Mouse (Mus musculus): ENCODE measurements around the gene Arhgef28. TPM values are rescaled to one million over a fixed set of nuclear protein-coding genes. Genes with fewer than 3 reads are reported as not detected.

Gene Arhgef28
- total and polyA plus RNA-seq, 2 experiments from 2014 or later: 21.9 to 28.4 TPM

GRCm38 (mm10) chr13:98132951-98133350, 73.3 kb downstream of the Arhgef28 start:
- Histone ChIP-seq H3K36me3 (ENCODE audit: insufficient read depth, low read length) (no peaks in the 10 kb centered on the region), H3K4me2 (ENCODE audit: low read depth, low read length) (no peak overlapping the region), H3K27ac (no peak overlapping the region), H3K9me3 (ENCODE audit: low read length) (no peaks in the 10 kb centered on the region), H3K27me3 (ENCODE audit: insufficient read depth, low read length) (no peaks in the 10 kb centered on the region), H3K9ac (replicated peaks; ENCODE audit: low read length) (no peak overlapping the region), H3K4me1 (ENCODE audit: insufficient read depth, low read length) (no peaks in the 10 kb centered on the region; the same call in 1 of the 2 replicates), H3K4me3 (ENCODE audit: low read length) (no peak overlapping the region)
- TF ChIP-seq CTCF (IDR thresholded peaks at IDR 0.05; ENCODE audit: low read depth): no peak
- DNase-seq (ENCODE audit: low spot score) (no peak), ATAC-seq (no peak)
- 85% methylated on average over 5 of the region's 5 CpGs for WGBS

DNA sequence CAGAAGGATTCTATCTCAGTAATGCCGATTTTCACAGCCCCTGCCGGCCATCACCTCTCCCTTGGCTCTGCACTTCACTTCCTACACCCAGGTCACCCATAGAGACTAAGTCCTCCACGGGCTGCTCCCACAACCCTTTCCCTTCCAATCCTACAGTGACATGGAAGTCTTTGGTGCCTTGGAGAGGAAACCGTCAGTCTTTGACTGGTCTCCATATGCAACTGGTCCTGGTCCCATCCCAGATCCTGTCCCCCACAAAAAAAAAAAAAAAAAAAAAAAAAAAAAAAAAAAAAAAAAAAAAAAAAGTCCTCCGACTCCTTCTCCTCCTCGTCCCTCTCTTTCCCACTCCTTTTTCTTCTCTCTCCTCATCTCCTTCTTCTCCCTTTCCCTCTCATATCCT, 74.0 kb downstream of the Arhgef28 start:
- no peaks in the 10 kb centered on the region for H3K27me3 ChIP-seq (ENCODE audit: insufficient read depth, low read length)
- no peak overlapping the region for H3K4me3 ChIP-seq (ENCODE audit: low read length)
- DNase-seq (ENCODE audit: low spot score): no peak
- no peak for ATAC-seq
- WGBS: 71% methylated on average over 6 of the region's 6 CpGs
- no peaks in the 10 kb centered on the region; the same call in 1 of the 2 replicates for H3K4me1 ChIP-seq (ENCODE audit: insufficient read depth, low read length)
- no peak overlapping the region for H3K9ac ChIP-seq (replicated peaks; ENCODE audit: low read length)
- H3K27ac ChIP-seq: no peak overlapping the region
- H3K36me3 ChIP-seq (ENCODE audit: insufficient read depth, low read length): no peaks in the 10 kb centered on the region
- H3K9me3 ChIP-seq (ENCODE audit: low read length): no peaks in the 10 kb centered on the region
- TF ChIP-seq CTCF (IDR thresholded peaks at IDR 0.05; ENCODE audit: low read depth): no peak
- no peak overlapping the region for H3K4me2 ChIP-seq (ENCODE audit: low read depth, low read length)

- TF ChIP-seq CTCF (IDR thresholded peaks at IDR 0.05; ENCODE audit: low read depth): no peak
- Histone ChIP-seq H3K27ac (no peak overlapping the region), H3K36me3 (ENCODE audit: insufficient read depth, low read length) (no peaks in the 10 kb centered on the region), H3K4me3 (ENCODE audit: low read length) (no peak overlapping the region), H3K4me2 (ENCODE audit: low read depth, low read length) (no peak overlapping the region), H3K9me3 (ENCODE audit: low read length) (no peaks in the 10 kb centered on the region), H3K4me1 (ENCODE audit: insufficient read depth, low read length) (no peaks in the 10 kb centered on the region), H3K9ac (replicated peaks; ENCODE audit: low read length) (no peak overlapping the region), H3K27me3 (ENCODE audit: insufficient read depth, low read length) (no peaks in the 10 kb centered on the region)
- WGBS: 78% methylated on average over 5 of the region's 5 CpGs
- no peak for DNase-seq (ENCODE audit: low spot score)
- 0 out of 2 replicates have a peak, but pooled peaks have one; percentile 18 for ATAC-seq
These were observed 80.6 kb downstream of the Arhgef28 start for GRCm38 (mm10) chr13:98125666-98126065.

- ATAC-seq (no peak), DNase-seq (ENCODE audit: low spot score) (no peak)
- no peak overlapping the region for H3K9ac ChIP-seq (replicated peaks; ENCODE audit: low read length)
- no peak for TF ChIP-seq CTCF (IDR thresholded peaks at IDR 0.05; ENCODE audit: low read depth)
- H3K4me3 ChIP-seq (ENCODE audit: low read length): no peak overlapping the region
- no peaks in the 10 kb centered on the region for H3K4me1 ChIP-seq (ENCODE audit: insufficient read depth, low read length)
- H3K9me3 ChIP-seq (ENCODE audit: low read length): no peaks in the 10 kb centered on the region
- H3K27me3 ChIP-seq (ENCODE audit: insufficient read depth, low read length): no peaks in the 10 kb centered on the region
- H3K36me3 ChIP-seq (ENCODE audit: insufficient read depth, low read length): no peaks in the 10 kb centered on the region
- no peak overlapping the region for H3K4me2 ChIP-seq (ENCODE audit: low read depth, low read length)
- no peak overlapping the region for H3K27ac ChIP-seq
- 71% methylated on average over 14 of the region's 14 CpGs for WGBS
These were observed 82.0 kb downstream of the Arhgef28 start for GRCm38 (mm10) chr13:98124113-98124745.

GRCm38 (mm10) chr13:98122766-98123165, 83.5 kb downstream of the Arhgef28 start:
- DNase-seq (ENCODE audit: low spot score) (no peak), ATAC-seq (no peak)
- Histone ChIP-seq H3K27ac (no peak overlapping the region), H3K36me3 (ENCODE audit: insufficient read depth, low read length) (no peaks in the 10 kb centered on the region), H3K4me1 (ENCODE audit: insufficient read depth, low read length) (no peaks in the 10 kb centered on the region), H3K4me3 (ENCODE audit: low read length) (no peak overlapping the region), H3K4me2 (ENCODE audit: low read depth, low read length) (no peak overlapping the region), H3K9me3 (ENCODE audit: low read length) (no peaks in the 10 kb centered on the region), H3K27me3 (ENCODE audit: insufficient read depth, low read length) (no peaks in the 10 kb centered on the region), H3K9ac (replicated peaks; ENCODE audit: low read length) (no peak overlapping the region)
- TF ChIP-seq CTCF (IDR thresholded peaks at IDR 0.05; ENCODE audit: low read depth): no peak
- 63% methylated on average over 4 of the region's 4 CpGs for WGBS

DNA sequence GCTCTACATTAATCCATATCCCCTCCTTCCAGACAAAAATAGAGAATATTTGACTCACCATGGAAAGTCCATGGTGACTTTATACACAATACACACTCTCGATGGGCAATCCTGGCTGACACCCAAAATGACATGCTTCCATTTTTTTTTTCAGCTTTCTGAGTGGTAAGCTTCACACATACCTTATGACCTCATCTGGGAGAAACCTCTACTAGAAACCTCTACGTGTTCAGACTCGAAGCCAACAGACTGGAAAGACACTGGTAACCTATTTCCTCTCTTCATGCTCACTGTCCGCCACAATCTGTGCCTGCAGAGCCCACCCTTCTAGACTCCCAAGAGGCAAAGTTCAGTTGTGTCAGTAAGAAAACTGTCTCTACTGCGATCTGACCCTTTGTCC, 84.2 kb downstream of the Arhgef28 start:
- H3K36me3 ChIP-seq (ENCODE audit: insufficient read depth, low read length): no peaks in the 10 kb centered on the region
- no peaks in the 10 kb centered on the region for H3K27me3 ChIP-seq (ENCODE audit: insufficient read depth, low read length)
- no peaks in the 10 kb centered on the region for H3K4me1 ChIP-seq (ENCODE audit: insufficient read depth, low read length)
- H3K4me2 ChIP-seq (ENCODE audit: low read depth, low read length): no peak overlapping the region
- ATAC-seq (no peak), DNase-seq (ENCODE audit: low spot score) (no peak)
- H3K4me3 ChIP-seq (ENCODE audit: low read length): no peak overlapping the region
- no peaks in the 10 kb centered on the region for H3K9me3 ChIP-seq (ENCODE audit: low read length)
- WGBS: 74% methylated on average over 5 of the region's 5 CpGs
- TF ChIP-seq CTCF (IDR thresholded peaks at IDR 0.05; ENCODE audit: low read depth): no peak
- no peak overlapping the region for H3K9ac ChIP-seq (replicated peaks; ENCODE audit: low read length)
- H3K27ac ChIP-seq: no peak overlapping the region

DNA sequence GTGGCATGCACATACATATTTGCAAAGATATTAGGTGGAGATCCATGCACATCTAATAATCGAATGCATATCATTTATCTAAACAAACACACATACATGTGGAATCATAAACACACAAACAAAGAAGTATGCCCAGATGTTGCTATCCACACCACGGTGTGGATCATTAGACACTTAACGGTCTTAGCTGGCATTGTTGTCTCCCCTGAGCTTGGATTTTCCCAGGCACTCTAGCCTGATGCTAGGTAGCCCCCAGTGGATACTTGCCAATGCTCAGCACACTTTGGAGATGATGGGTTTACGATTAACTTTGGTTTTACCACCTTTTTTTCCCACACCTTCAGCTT, 85.1 kb downstream of the Arhgef28 start:
- Histone ChIP-seq H3K9ac (replicated peaks; ENCODE audit: low read length) (no peak overlapping the region), H3K9me3 (ENCODE audit: low read length) (no peaks in the 10 kb centered on the region)
- 88% methylated on average over 4 of the region's 4 CpGs for WGBS

More for the DNA sequence above, 85.1 kb downstream of the Arhgef28 start:
- Histone ChIP-seq H3K36me3 (ENCODE audit: insufficient read depth, low read length) (no peaks in the 10 kb centered on the region), H3K27me3 (ENCODE audit: insufficient read depth, low read length) (no peaks in the 10 kb centered on the region), H3K4me1 (ENCODE audit: insufficient read depth, low read length) (no peaks in the 10 kb centered on the region), H3K27ac (no peak overlapping the region; the same call in 1 of the 2 replicates), H3K4me2 (ENCODE audit: low read depth, low read length) (no peak overlapping the region), H3K4me3 (ENCODE audit: low read length) (no peak overlapping the region)
- TF ChIP-seq CTCF (IDR thresholded peaks at IDR 0.05; ENCODE audit: low read depth): no peak
- DNase-seq (ENCODE audit: low spot score) (no peak), ATAC-seq (no peak)

Measured in hindbrain, postnatal 0 days (tissue).